Mouse (Mus musculus) forebrain, embryonic 10.5 days (tissue): Measurements from ENCODE around the gene Axl. TPM values are rescaled to one million over a fixed set of nuclear protein-coding genes. Genes with fewer than 3 reads are reported as not detected.
A peak's percentile ranks its signal among the peaks of the same experiment; 100 is the strongest.
"Not testable (repeated sequence)": the region's sequence is repeated elsewhere in the genome, so short reads cannot be mapped to it uniquely, and the experiment has no call there.

Experiments used
- DNase-seq: peaks from one replicate; pipeline ENCODE4 v3.0.0-alpha.2; 2017; ENCODE audit warnings: low spot score; ENCODE audit errors: extremely low spot score
- H3K27ac ChIP-seq: fragments of 300-500 bp; sonication (generic); 2 replicates; pipeline ENCODE4 v1.5.1; 2016; ENCODE audit warnings: mild to moderate bottlenecking
- H3K27me3 ChIP-seq: fragments of 300-500 bp; sonication (generic); 2 replicates; pipeline ENCODE4 v1.6.1; 2016; ENCODE audit warnings: mild to moderate bottlenecking; ENCODE audit not compliant: poor library complexity, severe bottlenecking
- H3K36me3 ChIP-seq: fragments of 300-500 bp; sonication (generic); replicated peaks from 2 replicates; pipeline ENCODE4 v1.6.1; 2016; ENCODE audit warnings: mild to moderate bottlenecking, moderate library complexity
- H3K4me1 ChIP-seq: fragments of 300-500 bp; sonication (generic); 2 replicates; pipeline ENCODE4 v1.6.1; 2016
- H3K4me3 ChIP-seq: fragments of 300-500 bp; sonication (generic); 2 replicates; pipeline ENCODE4 v1.5.1; 2016; ENCODE audit warnings: mild to moderate bottlenecking, moderate library complexity
- H3K9me3 ChIP-seq: fragments of 300-500 bp; sonication (generic); 2 replicates; pipeline ENCODE4 v1.6.1; 2016; ENCODE audit warnings: mild to moderate bottlenecking, moderate library complexity
- WGBS: fragments of 180-500 bp; shearing (Covaris S2); methylation state at CpG from one replicate; pipeline ENCODE4 v1.1.7; 2016; 5-methylcytosine and 5-hydroxymethylcytosine counted together
- polyA plus RNA-seq: library from polyadenylated mRNA; unstranded; fragments of >200 nt; fragmentation: Nextera tagmentation; extraction: Ambion mirVana; gene quantifications from 2 replicates; pipeline ENCODE4 v1.2.1, GENCODE M21; 2016

Axl gene
- polyA plus RNA-seq, 1 experiment from 2014 or later, result 19.5 TPM

DNA sequence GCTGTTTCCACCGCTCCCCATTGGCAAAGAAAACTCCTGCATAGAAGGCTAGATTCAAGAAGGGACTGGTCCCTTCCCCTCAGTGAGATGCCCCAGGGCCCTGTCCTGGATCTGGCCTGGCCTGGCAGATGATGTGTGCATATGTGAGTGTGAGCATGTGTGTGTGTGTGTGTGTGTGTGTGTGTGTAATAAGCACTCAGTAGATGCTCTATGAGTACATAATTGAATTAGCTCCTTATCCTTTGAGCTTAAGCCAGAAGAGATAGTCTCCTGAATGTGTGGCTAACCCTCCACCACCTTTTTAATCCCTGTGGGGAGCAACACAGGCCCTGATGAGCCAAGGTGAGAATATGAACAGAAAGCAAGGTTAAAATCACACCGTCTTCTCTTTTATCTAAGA lies 23.2 kb upstream of the Axl start:
- H3K4me1 ChIP-seq, result peaks cover 13% of the 10 kb centered on the region
- H3K27ac ChIP-seq, result no peak overlapping the region
- H3K27me3 ChIP-seq, result peaks cover 31% of the 10 kb centered on the region
- H3K4me3 ChIP-seq, result no peak overlapping the region
- H3K36me3 ChIP-seq, result no peaks in the 10 kb centered on the region
- DNase-seq, result no peak
- WGBS, result 72% methylated on average over 2 of the region's 2 CpGs
- no peaks in the 10 kb centered on the region for H3K9me3 ChIP-seq

DNA sequence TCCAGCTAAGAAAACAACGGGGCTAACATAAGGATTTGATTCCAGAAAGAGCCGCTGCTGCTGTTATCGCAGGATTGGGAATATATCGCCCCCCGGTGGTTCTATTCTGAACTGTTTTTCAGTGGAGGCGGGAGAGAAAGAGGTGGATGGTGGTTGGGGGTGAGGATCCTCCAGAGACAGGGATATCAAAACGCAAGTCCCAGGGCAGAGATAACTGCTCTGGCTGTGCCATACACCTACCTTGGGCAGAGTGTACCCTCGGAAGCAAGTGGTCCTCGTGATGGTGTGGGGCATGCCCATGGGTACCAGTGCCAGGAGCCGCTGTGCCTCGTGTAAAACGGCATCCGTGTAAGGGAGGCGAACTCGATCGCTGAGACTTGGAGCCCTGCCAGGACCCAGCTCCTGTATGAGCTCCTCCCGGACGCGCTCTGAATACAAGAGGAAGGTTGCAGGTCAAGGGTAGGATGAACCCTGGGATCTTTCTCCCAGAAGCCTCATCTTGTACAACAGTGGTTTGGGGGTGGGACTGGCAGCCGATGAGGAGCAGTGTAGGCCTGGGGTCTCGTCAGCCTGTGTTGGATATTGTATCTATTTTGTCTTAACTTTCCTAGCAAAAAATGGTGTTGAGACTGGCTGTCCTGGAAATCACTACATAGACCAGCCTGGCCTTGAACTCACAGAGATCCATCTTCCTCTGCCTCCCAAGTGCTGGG lies 17.3 kb upstream of the Axl start:
- DNase-seq, result peak; percentile 64
- Histone ChIP-seq H3K4me1 (peaks cover 15% of the 10 kb centered on the region), H3K9me3 (no peaks in the 10 kb centered on the region), H3K4me3 (peak overlapping the region; percentile 32), H3K27me3 (no peaks in the 10 kb centered on the region), H3K27ac (peak overlapping the region; percentile 45), H3K36me3 (no peaks in the 10 kb centered on the region)
- WGBS, result 37% methylated on average over 21 of the region's 21 CpGs

- peaks cover 15% of the 10 kb centered on the region for H3K4me1 ChIP-seq
- no peak for DNase-seq
- no peaks in the 10 kb centered on the region for H3K36me3 ChIP-seq
- H3K9me3 ChIP-seq, result no peaks in the 10 kb centered on the region
- 85% methylated on average over 4 of the region's 4 CpGs for WGBS
- no peak overlapping the region for H3K27ac ChIP-seq
- no peak overlapping the region for H3K4me3 ChIP-seq
- H3K27me3 ChIP-seq, result no peaks in the 10 kb centered on the region
Observed at GRCm38 (mm10) chr7:25804792-25805191, 16.3 kb upstream of the Axl start.

DNA sequence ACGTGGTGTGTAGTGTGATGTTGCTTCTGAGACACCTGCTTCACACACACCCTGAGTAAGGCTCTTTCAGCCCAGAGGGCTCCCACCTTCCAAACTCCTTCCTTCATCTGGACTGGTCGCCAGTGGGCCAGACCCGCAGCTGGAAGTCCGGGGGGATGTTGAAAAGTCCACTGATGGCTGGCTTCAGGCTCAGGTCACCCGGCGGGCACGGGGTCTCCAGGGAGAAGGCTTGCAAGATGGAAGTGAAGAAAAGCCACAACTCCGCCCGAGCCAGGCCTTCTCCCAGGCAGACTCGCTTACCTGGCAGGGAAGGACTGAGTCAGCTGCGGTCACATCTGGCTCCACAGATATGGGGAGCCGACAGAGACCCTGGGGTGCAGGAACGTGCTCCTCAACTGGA lies 15.0 kb upstream of the Axl start:
- Histone ChIP-seq H3K27ac (no peak overlapping the region), H3K4me1 (peaks cover 15% of the 10 kb centered on the region), H3K27me3 (no peaks in the 10 kb centered on the region), H3K9me3 (peaks cover 2% of the 10 kb centered on the region; the same call in 1 of the 2 replicates), H3K36me3 (no peaks in the 10 kb centered on the region), H3K4me3 (no peak overlapping the region)
- WGBS, result 84% methylated on average over 13 of the region's 13 CpGs
- DNase-seq, result no peak

DNA sequence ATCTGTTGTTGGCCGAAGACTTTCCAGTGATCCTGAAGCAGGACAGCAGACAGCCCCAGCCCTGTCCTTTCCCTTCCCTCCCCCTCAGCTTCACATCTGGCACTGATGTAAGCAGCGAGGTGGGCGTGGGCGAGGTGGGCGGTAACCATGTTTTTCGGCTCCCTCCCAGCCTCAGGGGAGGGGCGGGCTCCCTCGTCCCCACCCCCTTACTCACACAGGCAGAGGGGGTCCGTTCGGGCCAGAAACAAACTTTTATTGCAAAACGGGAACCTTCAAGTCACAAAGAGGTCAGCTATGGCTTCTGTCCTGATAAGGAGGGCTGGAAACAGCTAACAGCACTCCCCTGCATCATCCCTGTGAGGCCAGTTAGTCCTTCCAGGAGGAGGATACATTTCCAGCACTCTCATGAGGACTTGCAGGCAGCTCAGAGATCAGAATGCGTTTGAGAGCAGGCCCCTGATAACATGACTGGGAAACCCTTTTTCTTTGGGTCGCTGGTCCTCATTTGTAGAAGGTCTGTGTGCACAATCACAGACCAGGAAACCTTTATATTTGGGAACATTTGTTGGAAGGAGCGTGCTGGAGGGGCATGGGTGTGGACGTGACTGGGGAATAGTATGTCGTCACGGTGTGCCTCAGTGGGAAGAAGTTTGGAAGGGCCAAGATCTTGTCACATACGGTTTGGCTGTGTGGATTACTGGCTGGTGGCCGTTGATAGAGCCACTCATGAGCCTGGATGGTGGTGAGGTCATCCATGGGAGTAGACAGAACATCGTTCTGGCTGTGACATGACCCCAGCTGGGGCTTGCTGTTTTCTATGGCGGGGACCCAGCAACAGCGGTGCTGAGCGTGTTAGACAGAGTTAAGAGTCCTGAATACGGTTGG lies 14.0 kb upstream of the Axl start:
- peak overlapping the region; percentile 35 for H3K4me3 ChIP-seq

DNA sequence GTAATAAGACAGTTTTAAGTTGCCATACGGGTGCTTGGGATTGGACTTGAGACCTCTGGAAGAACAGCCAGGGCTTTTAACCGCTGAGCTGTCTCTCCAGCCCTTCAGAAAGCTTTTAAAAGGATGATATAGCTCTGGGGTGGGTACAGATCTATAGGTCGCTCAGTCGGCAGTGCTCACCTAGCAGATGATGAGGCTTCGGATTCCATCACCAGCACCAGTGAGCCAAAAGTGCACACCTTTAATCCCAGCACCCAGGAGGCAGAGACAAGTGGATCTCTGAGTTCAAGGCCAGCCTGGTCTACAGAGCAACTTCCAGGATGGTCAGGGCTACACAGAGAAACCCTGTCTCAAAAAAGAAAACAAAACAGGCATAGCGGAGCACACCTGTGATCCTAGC lies 12.5 kb upstream of the Axl start:
- peaks cover 15% of the 10 kb centered on the region for H3K4me1 ChIP-seq
- no peaks in the 10 kb centered on the region for H3K27me3 ChIP-seq
- DNase-seq, result no peak
- H3K9me3 ChIP-seq, result peaks cover 5% of the 10 kb centered on the region; the same call in 1 of the 2 replicates
- no peak overlapping the region for H3K27ac ChIP-seq
- 91% methylated on average over 6 of the region's 6 CpGs for WGBS
- H3K4me3 ChIP-seq, result no peak overlapping the region
- H3K36me3 ChIP-seq, result no peaks in the 10 kb centered on the region

More for the DNA sequence above, 14.0 kb upstream of the Axl start:
- Histone ChIP-seq H3K4me1 (peaks cover 15% of the 10 kb centered on the region), H3K36me3 (no peaks in the 10 kb centered on the region), H3K27ac (peak overlapping the region; percentile 75), H3K27me3 (no peaks in the 10 kb centered on the region), H3K9me3 (peaks cover 5% of the 10 kb centered on the region; the same call in 1 of the 2 replicates)
- peak; percentile 51 for DNase-seq
- WGBS, result 32% methylated on average over 24 of the region's 24 CpGs

DNA sequence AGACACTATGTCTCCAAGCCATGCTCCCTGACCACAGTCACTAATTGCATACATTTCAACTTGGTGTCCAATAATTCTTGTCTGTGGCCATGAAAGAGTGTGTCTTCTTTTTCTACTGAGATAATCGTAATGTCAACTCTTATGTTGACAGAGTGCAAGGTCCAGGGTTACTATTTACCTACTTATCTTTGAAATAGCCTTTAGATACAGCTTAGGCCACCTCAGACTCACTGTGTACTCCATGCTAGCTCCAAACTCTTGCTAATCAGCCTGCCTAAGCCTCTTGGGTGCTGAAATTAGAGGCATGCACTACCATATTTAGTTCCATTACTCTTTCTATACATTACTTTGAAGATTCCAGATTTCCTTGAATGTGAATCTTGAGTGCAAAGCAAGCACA lies 10.9 kb upstream of the Axl start:
- Histone ChIP-seq H3K27me3 (no peaks in the 10 kb centered on the region), H3K36me3 (no peaks in the 10 kb centered on the region), H3K4me3 (no peak overlapping the region), H3K9me3 (peaks cover 5% of the 10 kb centered on the region; the same call in 1 of the 2 replicates), H3K27ac (no peak overlapping the region), H3K4me1 (peaks cover 11% of the 10 kb centered on the region)
- no peak for DNase-seq
- 91% methylated on average over 1 of the region's 1 CpGs for WGBS

GRCm38 (mm10) chr7:25798540-25798939 lies 10.0 kb upstream of the Axl start:
- WGBS, result 70% methylated on average over 2 of the region's 2 CpGs
- Histone ChIP-seq H3K27me3 (no peaks in the 10 kb centered on the region), H3K4me1 (peaks cover 11% of the 10 kb centered on the region), H3K9me3 (peaks cover 5% of the 10 kb centered on the region; the same call in 1 of the 2 replicates), H3K36me3 (no peaks in the 10 kb centered on the region), H3K27ac (no peak overlapping the region), H3K4me3 (no peak overlapping the region)
- no peak for DNase-seq

- Histone ChIP-seq H3K4me3 (no peak overlapping the region), H3K9me3 (peaks cover 5% of the 10 kb centered on the region; the same call in 1 of the 2 replicates), H3K4me1 (0 out of 2 replicates have a peak, but pooled peaks cover 1% of the 10 kb centered on the region), H3K27ac (no peak overlapping the region), H3K27me3 (peaks cover 8% of the 10 kb centered on the region; the same call in 1 of the 2 replicates), H3K36me3 (no peaks in the 10 kb centered on the region)
- DNase-seq, result no peak
- 88% methylated on average over 8 of the region's 8 CpGs for WGBS
Observed at GRCm38 (mm10) chr7:25794775-25795174, 6.3 kb upstream of the Axl start.

DNA sequence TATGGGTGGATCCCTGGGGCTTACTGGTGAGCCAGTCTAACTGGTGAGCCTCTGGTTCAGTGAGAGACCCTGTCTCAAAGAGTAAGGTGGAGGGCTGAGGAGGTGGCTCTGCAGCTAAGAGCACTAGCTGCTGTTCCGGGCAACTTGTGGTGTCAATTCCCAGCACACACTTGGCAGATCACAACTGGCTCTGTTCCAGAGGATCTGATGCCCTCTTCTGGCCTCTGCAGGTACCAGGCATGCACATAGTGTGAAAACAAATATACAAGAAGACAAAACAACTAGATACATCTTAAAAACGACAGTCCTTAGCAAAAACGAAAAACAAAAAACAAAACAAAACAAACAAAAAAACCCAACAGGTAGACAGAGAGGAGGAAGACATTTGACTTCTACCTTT lies 5.2 kb upstream of the Axl start:
- peaks cover 5% of the 10 kb centered on the region; the same call in 1 of the 2 replicates for H3K9me3 ChIP-seq
- WGBS, result 60% methylated on average over 3 of the region's 3 CpGs
- no peak for DNase-seq
- H3K4me3 ChIP-seq, result no peak overlapping the region
- H3K27ac ChIP-seq, result no peak overlapping the region
- peaks cover 12% of the 10 kb centered on the region for H3K4me1 ChIP-seq
- H3K27me3 ChIP-seq, result peaks cover 9% of the 10 kb centered on the region; the same call in 1 of the 2 replicates
- no peaks in the 10 kb centered on the region for H3K36me3 ChIP-seq

GRCm38 (mm10) chr7:25792966-25793365 lies 4.5 kb upstream of the Axl start:
- H3K36me3 ChIP-seq, DNase-seq, H3K27ac ChIP-seq, H3K4me3 ChIP-seq, H3K27me3 ChIP-seq, H3K9me3 ChIP-seq: not testable (repeated sequence)
- WGBS, result 76% methylated on average over 9 of the region's 9 CpGs
- peaks cover 19% of the 10 kb centered on the region for H3K4me1 ChIP-seq

GRCm38 (mm10) chr7:25790615-25791014 lies 2.1 kb upstream of the Axl start:
- Histone ChIP-seq H3K27me3 (peaks cover 21% of the 10 kb centered on the region; the same call in 1 of the 2 replicates), H3K4me1 (peaks cover 42% of the 10 kb centered on the region), H3K9me3 (no peaks in the 10 kb centered on the region), H3K4me3 (no peak overlapping the region), H3K27ac (no peak overlapping the region), H3K36me3 (no peaks in the 10 kb centered on the region)
- WGBS, result 83% methylated on average over 8 of the region's 8 CpGs
- no peak for DNase-seq

GRCm38 (mm10) chr7:25789129-25789440 lies 580 bp upstream of the Axl start:
- DNase-seq, result no peak
- H3K4me1 ChIP-seq, result peaks cover 52% of the 10 kb centered on the region
- H3K9me3 ChIP-seq, result no peaks in the 10 kb centered on the region
- no peaks in the 10 kb centered on the region; the same call in 1 of the 2 replicates for H3K36me3 ChIP-seq
- H3K4me3 ChIP-seq, result peak overlapping the region; percentile 70
- peaks cover 21% of the 10 kb centered on the region; the same call in 1 of the 2 replicates for H3K27me3 ChIP-seq
- 38% methylated on average over 3 of the region's 3 CpGs for WGBS
- peak overlapping the region; percentile 89 for H3K27ac ChIP-seq
